8 mouse cellular contexts compared by ENCODE assay signal in the genomic region with DNA sequence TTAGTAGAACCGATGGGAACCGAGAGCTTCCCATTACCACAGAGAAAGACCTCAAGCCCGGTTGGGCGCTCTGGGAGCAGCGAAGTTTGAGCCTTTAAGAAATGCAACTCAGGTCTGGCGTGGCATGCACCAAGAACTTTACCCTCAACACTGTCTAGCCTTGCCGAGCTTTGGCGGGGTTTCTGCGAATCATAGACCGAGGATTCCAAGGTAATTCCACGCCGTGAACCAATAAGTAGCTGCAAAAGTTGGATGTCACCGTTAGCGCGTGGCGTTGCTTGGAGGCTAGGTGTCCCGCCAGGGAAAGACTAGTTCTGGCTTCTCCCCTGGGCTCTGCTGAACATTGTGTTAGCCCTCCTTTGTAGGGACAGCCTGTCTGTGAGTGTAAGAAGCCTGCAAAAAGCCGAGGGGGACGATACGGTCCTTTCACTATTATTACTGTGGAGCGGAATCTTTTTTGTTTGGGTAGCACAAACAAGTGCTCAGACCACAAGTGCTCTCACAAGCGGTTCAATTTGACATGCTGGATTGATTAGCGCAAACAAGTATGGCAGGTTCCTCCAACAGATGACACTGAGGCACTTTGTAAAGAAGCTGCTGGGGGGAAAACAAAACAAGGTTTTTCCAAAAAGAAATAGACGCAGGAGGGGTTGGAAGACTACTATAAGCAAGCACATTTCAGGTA. TPM values are rescaled to one million over a fixed set of nuclear protein-coding genes. Genes with fewer than 3 reads are reported as not detected.
A peak's percentile ranks its signal among the peaks of the same experiment; 100 is the strongest.
DNase-seq lines count a peak whose midpoint lies in the region; ATAC-seq lines count a peak whose summit lies in the region.

No protein-coding gene starts in this region.

- peak overlapping the region; percentile 87 for H3K9ac ChIP-seq in heart, embryonic 14.5 days (ENCODE audit: low read length)

- H3K9me3 ChIP-seq in heart, embryonic 14.5 days (ENCODE audit: control insufficient read depth, low read length): no peaks in the 10 kb centered on the region
- H3K9me3 ChIP-seq in megakaryocyte, embryonic 14.5 days: no peaks in the 10 kb centered on the region

- under 1% methylated on average over 24 of the region's 24 CpGs for WGBS in heart, embryonic 14.5 days

- H3K36me3 ChIP-seq in heart, embryonic 14.5 days (ENCODE audit: control insufficient read depth, insufficient read depth, low read length): no peaks in the 10 kb centered on the region
- H3K36me3 ChIP-seq in megakaryocyte, embryonic 14.5 days (replicated peaks; ENCODE audit: low read length): no peaks in the 10 kb centered on the region

- H3K4me3 ChIP-seq in brown adipose tissue, adult 24 weeks (ENCODE audit: insufficient read depth, low read depth, low read length): peak overlapping the region; percentile 78
- peak overlapping the region; percentile 78 to 91 for H3K4me3 ChIP-seq in heart, embryonic 14.5 days (ENCODE audit: control insufficient read depth in 1 of 2, insufficient read depth in 1 of 2, low read depth in 1 of 2, low read length in 2 of 2)
- peak overlapping the region; percentile 91 for H3K4me3 ChIP-seq in megakaryocyte, embryonic 14.5 days (replicated peaks)

- peak; percentile 16 to 17 for DNase-seq in layer of hippocampus, postnatal 14 days (ENCODE audit: low spot score in 2 of 2)
- DNase-seq in layer of hippocampus, adult 9-11 months: no peak
- peak; percentile 77 for DNase-seq in kidney, postnatal 10 days
- DNase-seq in c-Kit-positive CD71-positive TER-119-positive erythroid progenitor cells, embryonic 14.5 days (ENCODE audit: low spot score): no peak
- DNase-seq in layer of hippocampus, postnatal 25 days (ENCODE audit: extremely low spot score in 1 of 2, low spot score in 1 of 2): no peak

- H3K4me1 ChIP-seq in brown adipose tissue, adult 24 weeks (ENCODE audit: control insufficient read depth, insufficient read depth, insufficient read length, low read length): no peaks in the 10 kb centered on the region
- peaks cover 0 to 4% of the 10 kb centered on the region in 2 experiments; a peak in 3 of 4 replicates for H3K4me1 ChIP-seq in heart, embryonic 14.5 days (ENCODE audit: control insufficient read depth in 2 of 2, insufficient read depth in 2 of 2, low read length in 2 of 2)
- peaks cover 20% of the 10 kb centered on the region for H3K4me1 ChIP-seq in megakaryocyte, embryonic 14.5 days

- no peak for ATAC-seq in heart, embryonic 14.5 days (ENCODE audit: insufficient number of reproducible peaks, insufficient read depth, low FRiP score, low read depth)

- peak overlapping the region; percentile 89 for H3K4me2 ChIP-seq in heart, embryonic 14.5 days (ENCODE audit: low read length)

- H3K27me3 ChIP-seq in heart, embryonic 14.5 days (ENCODE audit: control insufficient read depth, insufficient read depth, low read length): no peaks in the 10 kb centered on the region
- H3K27me3 ChIP-seq in megakaryocyte, embryonic 14.5 days (replicated peaks): peaks cover 70% of the 10 kb centered on the region

- peak overlapping the region; percentile 73 for H3K27ac ChIP-seq in brown adipose tissue, adult 24 weeks (replicated peaks; ENCODE audit: low read depth, low read length)
- peak overlapping the region; percentile 83 to 92 for H3K27ac ChIP-seq in heart, embryonic 14.5 days (replicated peaks in 1 of 2; ENCODE audit: control insufficient read depth in 1 of 2, insufficient read depth in 1 of 2, low read depth in 2 of 2, low read length in 2 of 2)

RNA-seq across cellular contexts. Expression of a gene that starts 0.6 kb away (rescaled TPM):
- 10 to 100 TPM; 28.8 to 33.0 TPM for total RNA-seq in layer of hippocampus, postnatal 14 days (2021)
- 2.4 and 3.0 TPM in 2 replicates for polyA plus RNA-seq in brown adipose tissue, adult 24 weeks (2012; ENCODE audit: insufficient read depth, insufficient read length, missing spikeins)
- polyA plus RNA-seq in heart, embryonic 14.5 days (2014; fragmentation: Nextera tagmentation; extraction: Ambion mirVana): 4.9 and 5.4 TPM in 2 replicates
- 1.3 TPM in 1 of 2 replicates, not detected in the other for polyA plus RNA-seq in megakaryocyte, embryonic 14.5 days (2012; ENCODE audit: insufficient read depth, low replicate concordance)
- 10 to 100 TPM; 24.1 to 33.5 TPM for total RNA-seq in layer of hippocampus, postnatal 25 days (2021)

RNA-seq across cellular contexts. Expression of a gene that starts 12.2 kb away (rescaled TPM):
- total RNA-seq in layer of hippocampus, postnatal 14 days (2021): 10 to 100 TPM; 70.0 to 70.5 TPM
- polyA plus RNA-seq in brown adipose tissue, adult 24 weeks (2012; ENCODE audit: insufficient read depth, insufficient read length, missing spikeins): 17.7 and 22.3 TPM in 2 replicates
- 48.5 and 51.0 TPM in 2 replicates for polyA plus RNA-seq in heart, embryonic 14.5 days (2014; fragmentation: Nextera tagmentation; extraction: Ambion mirVana)
- 0.77 and 16.3 TPM in 2 replicates for polyA plus RNA-seq in megakaryocyte, embryonic 14.5 days (2012; ENCODE audit: insufficient read depth, low replicate concordance)
- 10 to 100 TPM; 60.3 to 73.0 TPM for total RNA-seq in layer of hippocampus, postnatal 25 days (2021)

Comparison
In these comparisons a context has a peak if more than half of its experiments do, and no peak if none do; other contexts are left out.
1. DNase-seq: peak in layer of hippocampus, postnatal 14 days (2 of 2) and kidney, postnatal 10 days (single experiment); none in layer of hippocampus, adult 9-11 months (single experiment), c-Kit-positive CD71-positive TER-119-positive erythroid progenitor cells, embryonic 14.5 days (single experiment) and layer of hippocampus, postnatal 25 days (0 of 2).
2. Peak in every context shown above with its lines, with median percentiles within 50 percentile points of each other: H3K4me3 ChIP-seq.